Mouse (Mus musculus) G1E (cell line): ENCODE results near the gene Hcrtr1.

Experiments used
- CTCF ChIP-seq: IDR thresholded peaks from 2 replicates; pipeline ENCODE4 v1.5.1; 2012; ENCODE audit warnings: low read depth, low read length, inconsistent platforms, mixed read lengths
- GATA1 ChIP-seq: IDR thresholded peaks from 2 replicates; pipeline ENCODE4 v1.6.1; 2012; ENCODE audit warnings: borderline replicate concordance, low read length, inconsistent platforms, mixed read lengths
- POLR2AphosphoS5 ChIP-seq: IDR thresholded peaks from 2 replicates; pipeline ENCODE4 v1.6.1; 2012; ENCODE audit warnings: low read depth, low read length, inconsistent platforms; ENCODE audit not compliant: insufficient replicate concordance
- TAL1 ChIP-seq: conservative IDR thresholded peaks from 2 replicates; pipeline ENCODE4 v1.6.1; 2012; ENCODE audit warnings: low read depth, low read length, inconsistent platforms, mixed read lengths

- no peak for TF ChIP-seq POLR2AphosphoS5
- TF ChIP-seq CTCF: no peak
- TF ChIP-seq GATA1: no peak
- TF ChIP-seq TAL1: no peak
Observed at GRCm38 (mm10) chr4:130148405-130148804, 9.2 kb upstream of the Hcrtr1 start.
